Mouse (Mus musculus) hindbrain, embryonic 16.5 days (tissue): ENCODE measurements at regions not wholly inside any gene's neighbourhood (a gene's known extent, or its start where the extent isn't known, plus 50 kb on each side); places are given as distances from the start of the nearest gene placed in this dataset.

Source experiments
- ATAC-seq: fragments of 200-750 bp; cut with Nextera tagmentation; 2 replicates; pipeline ENCODE4 v1.8.0; 2017; ENCODE audit warnings: moderate TSS enrichment, moderate library complexity
- H3K27ac ChIP-seq: fragments of 300-500 bp; sonication (generic); 2 replicates; pipeline ENCODE4 v1.5.1; 2014; ENCODE audit warnings: low read depth, mild to moderate bottlenecking, control low read depth, low read length, moderate library complexity
- H3K27me3 ChIP-seq: fragments of 300-500 bp; sonication (generic); replicated peaks from 2 replicates; pipeline ENCODE4 v1.6.1; 2014; ENCODE audit warnings: low read length; ENCODE audit not compliant: control insufficient read depth, insufficient read depth
- H3K36me3 ChIP-seq: fragments of 300-500 bp; sonication (generic); 2 replicates; pipeline ENCODE4 v1.6.1; 2014; ENCODE audit warnings: mild to moderate bottlenecking, low read length, moderate library complexity, mixed read lengths; ENCODE audit not compliant: control insufficient read depth, insufficient read depth
- H3K4me1 ChIP-seq: fragments of 300-500 bp; sonication (generic); 2 replicates; pipeline ENCODE4 v1.6.1; 2014; ENCODE audit warnings: low read depth, low read length; ENCODE audit not compliant: control insufficient read depth, insufficient read depth
- H3K4me2 ChIP-seq: fragments of 300-500 bp; sonication (generic); 2 replicates; pipeline ENCODE4 v1.6.1; 2014; ENCODE audit warnings: mild to moderate bottlenecking, low read length, control low read depth, moderate library complexity
- H3K4me3 ChIP-seq: fragments of 300-500 bp; sonication (generic); 2 replicates; pipeline ENCODE4 v1.5.1; 2014; ENCODE audit warnings: mild to moderate bottlenecking, low read length, control low read depth, moderate library complexity
- H3K9ac ChIP-seq: fragments of 300-500 bp; sonication (generic); 2 replicates; pipeline ENCODE4 v1.6.1; 2014; ENCODE audit warnings: low read depth, mild to moderate bottlenecking, control low read depth, low read length, moderate library complexity
- H3K9me3 ChIP-seq: fragments of 300-500 bp; sonication (generic); 2 replicates; pipeline ENCODE4 v1.6.1; 2014; ENCODE audit warnings: mild to moderate bottlenecking, low read length, moderate library complexity; ENCODE audit not compliant: control insufficient read depth
- WGBS: fragments of 180-500 bp; shearing (Covaris S2); extraction: QIAGEN DNeasy Blood & Tissue Kit; methylation state at CpG from one replicate; pipeline ENCODE4 v1.1.7; 2014; 5-methylcytosine and 5-hydroxymethylcytosine counted together

GRCm38 (mm10) chr6:95921737-95922136 lies 191.2 kb upstream of the Fam19a1 start:
- Histone ChIP-seq H3K36me3 (no peaks in the 10 kb centered on the region), H3K9ac (no peak overlapping the region), H3K27me3 (no peaks in the 10 kb centered on the region), H3K4me2 (no peak overlapping the region), H3K4me1 (no peaks in the 10 kb centered on the region), H3K9me3 (no peaks in the 10 kb centered on the region), H3K4me3 (no peak overlapping the region), H3K27ac (no peak overlapping the region)
- ATAC-seq, result no peak
- 45% methylated on average over 3 of the region's 3 CpGs for WGBS

GRCm38 (mm10) chr6:95934561-95934960 lies 178.4 kb upstream of the Fam19a1 start:
- H3K4me1 ChIP-seq, result no peaks in the 10 kb centered on the region
- no peaks in the 10 kb centered on the region for H3K9me3 ChIP-seq
- H3K27me3 ChIP-seq, result no peaks in the 10 kb centered on the region
- H3K4me2 ChIP-seq, result no peak overlapping the region
- no peaks in the 10 kb centered on the region for H3K36me3 ChIP-seq
- WGBS, result 62% methylated on average over 1 of the region's 1 CpGs
- no peak overlapping the region for H3K9ac ChIP-seq
- no peak overlapping the region for H3K27ac ChIP-seq
- no peak overlapping the region for H3K4me3 ChIP-seq
- ATAC-seq, result no peak

- Histone ChIP-seq H3K9ac (no peak overlapping the region), H3K4me2 (no peak overlapping the region), H3K4me1 (no peaks in the 10 kb centered on the region), H3K27me3 (no peaks in the 10 kb centered on the region), H3K4me3 (no peak overlapping the region), H3K9me3 (no peaks in the 10 kb centered on the region), H3K36me3 (no peaks in the 10 kb centered on the region), H3K27ac (no peak overlapping the region)
- ATAC-seq, result no peak
- WGBS, result 63% methylated on average over 2 of the region's 2 CpGs
Measured at GRCm38 (mm10) chr6:95936504-95936903, 176.4 kb upstream of the Fam19a1 start.

- H3K4me1 ChIP-seq, result no peaks in the 10 kb centered on the region
- no peak overlapping the region for H3K4me2 ChIP-seq
- no peaks in the 10 kb centered on the region for H3K27me3 ChIP-seq
- no peaks in the 10 kb centered on the region for H3K9me3 ChIP-seq
- no peak overlapping the region for H3K27ac ChIP-seq
- 93% methylated on average over 4 of the region's 4 CpGs for WGBS
- H3K36me3 ChIP-seq, result no peaks in the 10 kb centered on the region
- no peak for ATAC-seq
- H3K9ac ChIP-seq, result no peak overlapping the region
- no peak overlapping the region for H3K4me3 ChIP-seq
Measured at GRCm38 (mm10) chr6:95939052-95939451, 173.9 kb upstream of the Fam19a1 start.

- ATAC-seq, result no peak
- Histone ChIP-seq H3K36me3 (no peaks in the 10 kb centered on the region), H3K27me3 (no peaks in the 10 kb centered on the region), H3K4me3 (no peak overlapping the region), H3K27ac (no peak overlapping the region), H3K9ac (no peak overlapping the region), H3K4me1 (no peaks in the 10 kb centered on the region), H3K9me3 (no peaks in the 10 kb centered on the region), H3K4me2 (no peak overlapping the region)
- WGBS, result 86% methylated on average over 1 of the region's 1 CpGs
Measured at GRCm38 (mm10) chr6:95960745-95961144, 152.2 kb upstream of the Fam19a1 start.

GRCm38 (mm10) chr6:95966231-95966630 lies 146.7 kb upstream of the Fam19a1 start:
- no peaks in the 10 kb centered on the region for H3K36me3 ChIP-seq
- H3K27ac ChIP-seq, result no peak overlapping the region
- WGBS, result 71% methylated on average over 2 of the region's 2 CpGs
- H3K4me2 ChIP-seq, result no peak overlapping the region
- no peak for ATAC-seq
- no peak overlapping the region for H3K4me3 ChIP-seq
- H3K4me1 ChIP-seq, result no peaks in the 10 kb centered on the region
- H3K27me3 ChIP-seq, result no peaks in the 10 kb centered on the region
- no peaks in the 10 kb centered on the region for H3K9me3 ChIP-seq
- no peak overlapping the region for H3K9ac ChIP-seq

- ATAC-seq, result no peak
- WGBS, result 93% methylated on average over 2 of the region's 2 CpGs
- Histone ChIP-seq H3K27ac (no peak overlapping the region), H3K9ac (no peak overlapping the region), H3K36me3 (no peaks in the 10 kb centered on the region), H3K4me2 (no peak overlapping the region), H3K9me3 (no peaks in the 10 kb centered on the region), H3K4me3 (no peak overlapping the region), H3K4me1 (no peaks in the 10 kb centered on the region), H3K27me3 (no peaks in the 10 kb centered on the region)
Measured at GRCm38 (mm10) chr6:95975994-95976393, 137.0 kb upstream of the Fam19a1 start.

- Histone ChIP-seq H3K4me3 (no peak overlapping the region), H3K9me3 (no peaks in the 10 kb centered on the region), H3K4me2 (no peak overlapping the region), H3K27ac (no peak overlapping the region), H3K36me3 (no peaks in the 10 kb centered on the region), H3K9ac (no peak overlapping the region), H3K27me3 (no peaks in the 10 kb centered on the region; the same call in 1 of the 2 replicates), H3K4me1 (no peaks in the 10 kb centered on the region)
- ATAC-seq, result no peak
- WGBS, result 89% methylated on average over 2 of the region's 2 CpGs
Measured at GRCm38 (mm10) chr6:95997037-95997436, 115.9 kb upstream of the Fam19a1 start.

- Histone ChIP-seq H3K9ac (no peak overlapping the region), H3K27me3 (no peaks in the 10 kb centered on the region; the same call in 1 of the 2 replicates), H3K4me3 (no peak overlapping the region), H3K4me2 (no peak overlapping the region), H3K27ac (no peak overlapping the region), H3K4me1 (no peaks in the 10 kb centered on the region), H3K36me3 (no peaks in the 10 kb centered on the region), H3K9me3 (no peaks in the 10 kb centered on the region)
- no peak for ATAC-seq
- WGBS, result 74% methylated on average over 3 of the region's 3 CpGs
Measured at GRCm38 (mm10) chr6:95997741-95998140, 115.2 kb upstream of the Fam19a1 start.

DNA sequence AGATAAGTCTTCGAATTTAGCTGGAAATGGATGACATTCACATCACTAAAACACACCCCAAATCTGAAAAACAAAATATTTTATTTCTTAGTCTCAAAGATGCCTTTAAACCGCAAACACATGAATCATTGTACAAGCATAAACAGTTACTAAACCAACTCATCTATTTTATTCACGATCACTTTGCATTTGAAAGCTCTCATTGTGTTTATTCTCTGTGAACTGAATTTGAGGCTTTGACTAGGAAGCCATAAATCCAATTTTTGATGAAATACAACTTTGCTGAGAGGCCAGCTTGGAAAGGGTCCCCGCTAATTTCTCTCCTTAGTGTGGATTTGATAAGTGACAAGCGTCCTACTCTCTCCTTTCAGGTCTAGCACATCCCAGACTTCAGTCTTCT lies 113.5 kb upstream of the Fam19a1 start:
- H3K36me3 ChIP-seq, result no peaks in the 10 kb centered on the region
- 86% methylated on average over 5 of the region's 5 CpGs for WGBS
- no peak overlapping the region for H3K27ac ChIP-seq
- ATAC-seq, result no peak
- H3K9ac ChIP-seq, result no peak overlapping the region
- no peaks in the 10 kb centered on the region for H3K4me1 ChIP-seq
- no peak overlapping the region for H3K4me3 ChIP-seq
- no peak overlapping the region for H3K4me2 ChIP-seq
- H3K9me3 ChIP-seq, result no peaks in the 10 kb centered on the region
- H3K27me3 ChIP-seq, result no peaks in the 10 kb centered on the region; the same call in 1 of the 2 replicates
